Mouse (Mus musculus) embryonic facial prominence, embryonic 15.5 days (tissue): ENCODE data around the gene 4921530L21Rik. TPM values are rescaled to one million over a fixed set of nuclear protein-coding genes. Genes with fewer than 3 reads are reported as not detected.

ENCODE experiments used
- ATAC-seq: fragments of 200-750 bp; cut with Nextera tagmentation; 2 replicates; pipeline ENCODE4 v1.8.0; 2017; ENCODE audit warnings: low read depth, moderate TSS enrichment; ENCODE audit not compliant: insufficient number of reproducible peaks, low FRiP score, low TSS enrichment
- H3K27ac ChIP-seq: fragments of 300-500 bp; sonication (generic); replicated peaks from 2 replicates; pipeline ENCODE4 v1.5.1; 2015; ENCODE audit warnings: mild to moderate bottlenecking, inconsistent platforms
- H3K27me3 ChIP-seq: fragments of 300-500 bp; sonication (generic); 2 replicates; pipeline ENCODE4 v1.6.1; 2015; ENCODE audit warnings: inconsistent platforms
- H3K36me3 ChIP-seq: fragments of 300-500 bp; sonication (generic); 2 replicates; pipeline ENCODE4 v1.6.1; 2015; ENCODE audit warnings: mild to moderate bottlenecking, inconsistent platforms
- H3K4me1 ChIP-seq: fragments of 300-500 bp; sonication (generic); 2 replicates; pipeline ENCODE4 v1.6.1; 2015; ENCODE audit warnings: inconsistent platforms
- H3K4me2 ChIP-seq: fragments of 300-500 bp; sonication (generic); replicated peaks from 2 replicates; pipeline ENCODE4 v1.6.1; 2015; ENCODE audit warnings: mild to moderate bottlenecking, inconsistent platforms
- H3K4me3 ChIP-seq: fragments of 300-500 bp; sonication (generic); replicated peaks from 2 replicates; pipeline ENCODE4 v1.5.1; 2015; ENCODE audit warnings: mild to moderate bottlenecking, inconsistent platforms
- H3K9ac ChIP-seq: fragments of 300-500 bp; sonication (generic); 2 replicates; pipeline ENCODE4 v1.6.1; 2015; ENCODE audit warnings: inconsistent platforms
- H3K9me3 ChIP-seq: fragments of 300-500 bp; sonication (generic); replicated peaks from 2 replicates; pipeline ENCODE4 v1.6.1; 2016; ENCODE audit warnings: inconsistent platforms
- WGBS: fragments of 180-500 bp; shearing (Covaris S2); methylation state at CpG from one replicate; pipeline ENCODE4 v1.1.7; 2015; 5-methylcytosine and 5-hydroxymethylcytosine counted together
- polyA plus RNA-seq: library from polyadenylated mRNA; unstranded; fragments of >200 nt; fragmentation: Nextera tagmentation; extraction: Ambion mirVana; gene quantifications from 2 replicates; pipeline ENCODE4 v1.2.1, GENCODE M21; 2015

The 4921530L21Rik gene
- not detected in 2 replicates for polyA plus RNA-seq

- Histone ChIP-seq H3K4me1 (no peaks in the 10 kb centered on the region), H3K27ac (no peak within 1 kb of the TSS), H3K4me2 (no peak within 1 kb of the TSS), H3K4me3 (no peak within 1 kb of the TSS), H3K27me3 (no peaks in the 10 kb centered on the region), H3K36me3 (no peaks in the 10 kb centered on the region), H3K9me3 (no peaks in the 10 kb centered on the region), H3K9ac (no peak within 1 kb of the TSS)
- ATAC-seq: no peak
- 94% methylated on average over 1 of the region's 1 CpGs for WGBS
These were observed at the start of gene 4921530L21Rik for GRCm38 (mm10) chr14:95880954-95881353. 4921530L21Rik (plus strand) TSS chr14:95881254.

DNA sequence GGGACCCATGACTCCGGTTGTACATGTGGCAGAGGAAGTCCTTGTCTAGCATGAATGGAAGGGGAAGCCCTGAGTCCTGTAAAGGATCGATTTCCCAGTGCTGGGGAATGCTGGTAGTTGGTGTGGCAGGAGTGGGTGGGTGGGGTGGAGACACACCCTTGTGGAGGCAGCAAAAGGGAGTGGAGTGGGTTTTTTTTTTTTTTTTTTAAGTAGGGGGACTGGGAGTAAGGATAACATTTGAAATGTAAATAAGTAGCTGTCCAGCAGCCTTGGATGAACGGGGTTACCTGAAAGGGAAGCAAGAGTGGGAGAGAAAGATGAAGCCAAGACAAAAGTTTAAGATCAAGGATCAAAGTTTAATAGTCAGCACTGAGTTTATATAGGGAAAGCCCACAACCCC is 47.2 kb upstream of the 4921530L21Rik start:
- H3K36me3 ChIP-seq: no peaks in the 10 kb centered on the region
- no peak for ATAC-seq
- no peak overlapping the region for H3K9ac ChIP-seq
- no peaks in the 10 kb centered on the region for H3K27me3 ChIP-seq
- H3K4me2 ChIP-seq: no peak overlapping the region
- H3K9me3 ChIP-seq: no peaks in the 10 kb centered on the region
- no peak overlapping the region for H3K4me3 ChIP-seq
- no peak overlapping the region for H3K27ac ChIP-seq
- H3K4me1 ChIP-seq: no peaks in the 10 kb centered on the region
- WGBS: 55% methylated on average over 3 of the region's 3 CpGs

GRCm38 (mm10) chr14:95862981-95863380 is 18.1 kb upstream of the 4921530L21Rik start:
- Histone ChIP-seq H3K27me3 (no peaks in the 10 kb centered on the region), H3K4me3 (no peak overlapping the region), H3K27ac (no peak overlapping the region), H3K4me1 (no peaks in the 10 kb centered on the region), H3K4me2 (no peak overlapping the region), H3K9me3 (no peaks in the 10 kb centered on the region), H3K36me3 (no peaks in the 10 kb centered on the region), H3K9ac (no peak overlapping the region)
- no peak for ATAC-seq
- 88% methylated on average over 3 of the region's 3 CpGs for WGBS

DNA sequence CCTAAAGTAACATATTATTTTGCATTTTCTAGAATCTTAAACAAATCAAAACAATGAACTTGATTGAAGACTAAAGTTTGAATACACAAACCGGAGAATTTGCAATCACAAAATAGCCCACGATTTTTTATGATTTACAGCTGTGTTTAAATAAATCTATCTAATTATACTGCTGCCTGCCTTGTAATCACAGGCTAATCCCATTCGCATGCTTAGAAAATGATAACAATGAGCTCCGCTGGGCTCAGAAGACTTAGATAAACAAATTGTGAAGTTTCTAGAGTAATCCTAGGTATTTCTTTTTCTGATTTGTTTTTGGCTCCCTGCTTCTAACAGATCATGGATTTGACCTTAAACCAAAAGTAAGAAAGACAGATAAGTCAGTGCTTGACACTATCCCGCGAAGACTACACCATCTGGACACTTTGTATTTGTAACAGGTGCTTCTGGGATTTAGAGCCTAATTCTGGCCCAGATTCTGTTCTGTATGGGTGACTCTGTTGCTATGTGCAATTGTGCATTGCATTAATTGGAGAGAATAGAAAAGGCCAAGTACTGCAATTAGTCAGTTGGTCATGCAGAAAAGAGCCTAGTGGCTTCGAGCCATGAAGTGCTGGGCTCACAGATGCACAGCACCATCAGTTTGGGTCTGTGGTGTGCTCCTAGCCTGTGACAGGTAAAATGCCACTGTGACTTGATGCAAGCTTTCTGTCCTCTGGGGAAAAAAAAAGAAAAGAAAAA is 15.2 kb upstream of the 4921530L21Rik start:
- Histone ChIP-seq H3K9me3 (no peaks in the 10 kb centered on the region), H3K27me3 (no peaks in the 10 kb centered on the region), H3K36me3 (no peaks in the 10 kb centered on the region), H3K9ac (no peak overlapping the region), H3K4me1 (no peaks in the 10 kb centered on the region), H3K27ac (no peak overlapping the region), H3K4me2 (no peak overlapping the region), H3K4me3 (no peak overlapping the region)
- WGBS: 62% methylated on average over 7 of the region's 7 CpGs
- ATAC-seq: no peak

GRCm38 (mm10) chr14:95872020-95872419 is 9.0 kb upstream of the 4921530L21Rik start:
- Histone ChIP-seq H3K4me1 (no peaks in the 10 kb centered on the region), H3K36me3 (no peaks in the 10 kb centered on the region), H3K9me3 (no peaks in the 10 kb centered on the region), H3K9ac (no peak overlapping the region), H3K27ac (no peak overlapping the region), H3K27me3 (no peaks in the 10 kb centered on the region), H3K4me2 (no peak overlapping the region), H3K4me3 (no peak overlapping the region)
- no peak for ATAC-seq
- 69% methylated on average over 5 of the region's 5 CpGs for WGBS

DNA sequence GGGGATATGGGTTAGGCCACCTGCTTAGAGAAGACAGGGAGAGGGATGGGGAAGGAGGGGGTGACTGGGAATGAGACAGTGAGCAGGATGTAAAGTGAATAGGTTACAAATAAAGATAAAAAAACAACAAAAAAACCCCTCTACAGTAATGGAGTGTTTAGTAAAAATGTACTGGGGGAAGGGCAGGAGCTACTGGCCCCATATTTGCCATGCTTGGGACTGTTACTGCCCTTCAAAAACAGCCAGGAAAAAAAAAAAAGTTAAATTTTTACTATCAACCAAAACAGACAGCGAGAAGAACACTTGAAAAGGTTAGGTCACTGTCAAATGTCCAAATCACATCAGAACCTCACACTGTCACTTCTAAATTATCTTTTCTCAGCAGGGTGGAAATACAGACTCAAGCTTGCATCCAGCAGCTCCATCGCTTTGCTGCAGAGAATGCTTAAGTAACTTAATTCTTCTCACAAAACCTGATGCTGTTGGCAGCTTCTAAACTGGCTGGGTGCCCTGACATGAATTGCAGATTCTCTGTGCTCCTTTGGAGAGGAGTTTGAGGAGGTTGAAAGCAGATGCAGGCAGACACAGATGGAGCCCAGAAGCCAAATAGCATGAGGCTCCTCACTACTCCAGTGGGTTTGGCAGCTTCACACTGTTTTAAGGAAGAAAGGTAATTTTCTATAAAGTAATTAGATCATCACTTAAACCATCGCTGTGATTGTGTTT is 4.1 kb upstream of the 4921530L21Rik start:
- Histone ChIP-seq H3K27ac (no peak overlapping the region), H3K4me1 (no peaks in the 10 kb centered on the region), H3K4me3 (no peak overlapping the region), H3K4me2 (no peak overlapping the region), H3K9ac (no peak overlapping the region), H3K27me3 (no peaks in the 10 kb centered on the region), H3K9me3 (no peaks in the 10 kb centered on the region), H3K36me3 (no peaks in the 10 kb centered on the region)
- 53% methylated on average over 3 of the region's 3 CpGs for WGBS
- ATAC-seq: no peak

DNA sequence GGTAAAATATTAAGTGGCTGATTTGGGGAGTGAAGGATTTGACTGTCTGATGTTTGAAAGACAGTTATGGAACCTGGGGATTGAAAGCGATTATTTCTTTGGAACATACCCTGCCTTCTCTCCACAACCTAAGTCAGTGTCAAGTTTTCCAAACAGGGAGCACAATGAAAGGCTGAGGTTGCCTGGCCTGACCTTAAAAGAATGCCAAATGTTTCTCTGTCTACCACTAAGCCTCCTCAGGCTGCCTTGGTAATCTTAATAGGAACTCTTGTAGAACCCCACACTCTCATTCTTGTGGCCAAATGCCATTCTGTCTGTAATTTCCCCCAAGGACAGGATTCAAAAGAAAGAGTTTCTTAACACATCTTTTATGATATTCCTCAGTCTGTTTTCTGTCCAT is 3.5 kb upstream of the 4921530L21Rik start:
- Histone ChIP-seq H3K9me3 (no peaks in the 10 kb centered on the region), H3K4me2 (no peak overlapping the region), H3K9ac (no peak overlapping the region), H3K36me3 (no peaks in the 10 kb centered on the region), H3K27me3 (no peaks in the 10 kb centered on the region), H3K27ac (no peak overlapping the region), H3K4me3 (no peak overlapping the region), H3K4me1 (no peaks in the 10 kb centered on the region)
- WGBS: 83% methylated on average over 1 of the region's 1 CpGs
- no peak for ATAC-seq

GRCm38 (mm10) chr14:95899458-95899857 is 18.4 kb downstream of the 4921530L21Rik start:
- Histone ChIP-seq H3K4me3 (no peak overlapping the region), H3K9ac (no peak overlapping the region), H3K27ac (no peak overlapping the region), H3K36me3 (no peaks in the 10 kb centered on the region), H3K27me3 (no peaks in the 10 kb centered on the region), H3K9me3 (no peaks in the 10 kb centered on the region), H3K4me2 (no peak overlapping the region), H3K4me1 (no peaks in the 10 kb centered on the region)
- ATAC-seq: no peak
- 48% methylated on average over 6 of the region's 6 CpGs for WGBS

GRCm38 (mm10) chr14:95904591-95905095 is 23.6 kb downstream of the 4921530L21Rik start:
- Histone ChIP-seq H3K4me3 (no peak overlapping the region), H3K27me3 (no peaks in the 10 kb centered on the region), H3K9me3 (no peaks in the 10 kb centered on the region), H3K4me2 (no peak overlapping the region), H3K36me3 (no peaks in the 10 kb centered on the region), H3K9ac (no peak overlapping the region), H3K4me1 (no peaks in the 10 kb centered on the region), H3K27ac (no peak overlapping the region)
- no peak for ATAC-seq
- 78% methylated on average over 1 of the region's 1 CpGs for WGBS

DNA sequence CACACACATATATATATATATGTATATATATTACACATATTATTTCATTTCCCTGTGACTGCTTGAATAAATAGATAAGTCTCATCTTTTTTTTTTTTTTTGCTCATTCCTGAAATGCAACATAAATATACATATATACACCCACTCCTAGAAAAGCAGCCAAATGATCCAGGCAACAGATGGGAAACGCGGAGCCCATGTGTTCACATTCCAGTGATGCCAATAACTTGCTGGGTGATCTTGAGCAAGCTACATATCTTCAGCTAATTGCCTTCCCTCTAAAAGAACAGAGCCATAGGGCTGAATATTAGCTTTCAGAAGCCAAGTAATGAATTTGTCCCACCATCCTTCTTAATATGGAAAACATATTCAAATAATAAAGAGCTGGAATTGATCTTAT is 32.2 kb downstream of the 4921530L21Rik start:
- ATAC-seq: no peak
- Histone ChIP-seq H3K9ac (no peak overlapping the region), H3K27me3 (no peaks in the 10 kb centered on the region), H3K9me3 (no peaks in the 10 kb centered on the region), H3K4me3 (no peak overlapping the region), H3K36me3 (no peaks in the 10 kb centered on the region), H3K4me2 (no peak overlapping the region), H3K27ac (no peak overlapping the region), H3K4me1 (no peaks in the 10 kb centered on the region)
- 70% methylated on average over 2 of the region's 2 CpGs for WGBS

DNA sequence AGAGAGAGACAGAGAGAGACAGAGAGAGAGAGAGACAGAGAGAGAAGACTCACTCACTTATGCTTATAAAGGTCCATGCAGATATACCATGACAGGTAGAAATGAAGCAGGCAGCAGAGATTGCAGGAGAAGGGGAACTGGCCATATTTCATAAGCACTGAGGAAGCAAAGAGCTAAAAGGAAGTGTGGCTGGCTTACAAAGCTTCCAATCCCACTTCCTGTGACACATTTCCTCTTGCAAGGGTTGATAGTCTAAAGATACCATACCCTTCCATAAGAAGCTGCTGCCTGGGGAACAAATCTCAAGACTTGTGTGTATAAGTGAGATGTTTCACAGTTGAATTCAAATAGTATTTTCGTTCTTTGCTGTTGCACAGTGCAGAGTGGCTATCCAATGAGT is 45.7 kb downstream of the 4921530L21Rik start:
- H3K9ac ChIP-seq: no peak overlapping the region
- ATAC-seq: no peak
- WGBS: 77% methylated on average over 1 of the region's 1 CpGs
- no peak overlapping the region for H3K4me2 ChIP-seq
- no peak overlapping the region for H3K27ac ChIP-seq
- H3K4me1 ChIP-seq: no peaks in the 10 kb centered on the region
- no peaks in the 10 kb centered on the region for H3K9me3 ChIP-seq
- no peaks in the 10 kb centered on the region for H3K36me3 ChIP-seq
- no peaks in the 10 kb centered on the region for H3K27me3 ChIP-seq
- no peak overlapping the region for H3K4me3 ChIP-seq
